Mouse (Mus musculus): ENCODE data around the gene Acot7.
"Not testable (repeated sequence)": the region's sequence is repeated elsewhere in the genome, so short reads cannot be mapped to it uniquely, and the experiment has no call there.

The Acot7 gene

GRCm38 (mm10) chr4:152202418-152202817, 24.5 kb downstream of the Acot7 start:
- in situ Hi-C loops (cut with MseI, MboI) = no loop called here

DNA sequence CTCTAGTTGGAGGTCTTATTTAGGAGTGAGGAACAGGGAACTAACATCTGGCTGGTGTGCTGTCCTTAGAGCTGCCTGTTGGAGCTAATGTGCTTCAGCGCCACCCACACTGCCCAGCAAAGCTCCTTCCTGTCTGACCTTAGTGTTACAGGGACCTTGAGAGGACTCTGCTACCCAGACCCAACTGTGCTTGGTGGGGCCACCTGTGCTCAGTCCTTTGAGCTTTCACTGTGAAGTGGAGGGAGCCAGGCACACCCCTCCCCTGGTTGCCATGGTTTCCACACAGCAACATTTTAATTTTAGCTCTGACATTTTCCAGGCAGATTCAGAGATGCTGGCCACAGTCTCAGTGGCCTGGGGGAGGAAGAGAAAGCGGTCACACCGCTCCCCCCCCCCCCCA, 25.0 kb downstream of the Acot7 start:
- in situ Hi-C loops (cut with MseI, MboI) = no loop called here

DNA sequence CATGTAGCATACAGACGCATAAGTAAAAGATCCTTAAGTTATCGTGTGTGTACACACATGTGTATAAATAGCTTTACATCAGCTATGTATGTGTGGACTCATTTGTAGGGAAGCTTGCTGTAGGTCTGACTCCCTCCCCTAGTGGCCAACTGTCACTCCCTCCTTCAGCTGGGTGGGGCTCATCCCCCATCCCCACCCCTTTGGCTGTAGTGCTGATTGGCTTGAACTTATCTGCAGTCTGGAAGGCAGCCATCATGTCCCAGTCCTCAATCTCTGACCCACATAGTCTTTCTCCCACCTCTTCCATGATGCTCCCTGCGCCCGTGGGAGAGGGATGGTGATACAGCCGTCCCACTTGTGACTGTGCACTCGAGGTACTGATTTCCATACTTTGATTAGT, 26.7 kb downstream of the Acot7 start:
- in situ Hi-C loops (cut with MseI, MboI) = no loop called here

- in situ Hi-C loops (cut with MseI, MboI) = no loop called here
Measured at GRCm38 (mm10) chr4:152206199-152206598, 28.3 kb downstream of the Acot7 start.

DNA sequence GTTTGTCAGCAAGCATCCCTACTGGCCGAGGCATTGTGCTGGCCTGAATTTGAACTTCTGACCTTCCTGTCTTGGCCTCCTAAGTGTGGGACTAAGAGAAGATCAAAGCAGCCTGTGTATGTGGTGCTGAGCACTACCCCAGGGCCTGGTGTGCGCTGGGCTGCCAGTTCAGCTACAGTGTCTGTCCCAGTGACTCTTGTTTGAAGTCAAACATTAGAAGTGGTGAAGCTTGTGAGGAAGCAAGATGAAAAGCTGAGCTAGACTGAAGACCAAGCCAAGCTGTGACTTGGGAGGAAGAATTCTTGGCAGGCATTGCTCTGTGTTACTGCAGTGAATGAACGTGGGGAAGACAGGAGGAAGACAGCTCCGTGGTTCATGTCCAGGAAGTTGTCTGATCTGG, 31.7 kb downstream of the Acot7 start:
- in situ Hi-C loops (cut with MseI, MboI) = loop anchor here (5.0 to 10.0 kb wide), 4 partner anchors 32 to 78 kb away; partner anchors contain the start of gene Acot7 (in 1 of the 2)

- in situ Hi-C loops (cut with MseI, MboI) = loop anchor here (5.0 to 10.0 kb wide), 4 partner anchors 35 to 75 kb away; partner anchors contain the start of gene Acot7 (in 1 of the 2)
Measured at GRCm38 (mm10) chr4:152212091-152212505, 34.2 kb downstream of the Acot7 start.

- in situ Hi-C loops (cut with MseI, MboI) = loop anchor here (5.0 to 10.0 kb wide), 4 partner anchors 35 to 75 kb away; partner anchors contain the start of gene Acot7 (in 1 of the 2)
Measured at GRCm38 (mm10) chr4:152212531-152212930, 34.6 kb downstream of the Acot7 start.

GRCm38 (mm10) chr4:152212974-152213373, 35.0 kb downstream of the Acot7 start:
- in situ Hi-C loops (cut with MseI, MboI) = loop anchor here (5.0 to 10.0 kb wide), 4 partner anchors 36 to 74 kb away; partner anchors contain the start of gene Acot7 (in 1 of the 2)

GRCm38 (mm10) chr4:152213760-152214480, 36.0 kb downstream of the Acot7 start:
- in situ Hi-C loops (cut with MseI, MboI) = loop anchor here (5.0 to 10.0 kb wide), 4 partner anchors 37 to 73 kb away; partner anchors contain the start of gene Acot7 (in 1 of the 2)

GRCm38 (mm10) chr4:152214871-152215415, 37.0 kb downstream of the Acot7 start:
- in situ Hi-C loops (cut with MseI, MboI) = loop anchor here (5.0 to 10.0 kb wide), 4 partner anchors 38 to 72 kb away; partner anchors contain the start of gene Acot7 (in 1 of the 2)

DNA sequence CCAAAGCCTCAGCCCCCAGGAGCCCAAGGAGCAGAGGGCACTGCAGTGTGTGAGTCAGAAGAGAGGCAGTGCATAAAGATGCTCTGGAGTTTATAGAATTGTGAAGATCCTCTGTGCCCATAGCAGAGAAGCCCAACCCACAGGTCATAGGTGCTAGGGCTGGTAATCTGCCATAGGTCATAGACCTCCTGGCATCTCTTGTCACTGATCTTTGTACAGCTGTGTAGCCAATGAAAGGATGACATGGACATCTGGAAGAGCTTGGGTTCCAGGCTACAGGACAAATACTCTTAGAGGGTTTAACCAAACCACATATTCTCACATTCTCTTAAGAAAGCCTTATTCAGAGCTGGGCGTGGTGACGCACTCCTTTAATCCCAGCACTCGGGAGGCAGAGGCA, 41.7 kb downstream of the Acot7 start:
- in situ Hi-C loops (cut with MseI, MboI) = loop anchor here in 1 of 2 experiments (10.0 kb wide), 1 partner anchor 65 kb away; no protein-coding TSS in a partner anchor

GRCm38 (mm10) chr4:152220771-152221410, 43.0 kb downstream of the Acot7 start:
- in situ Hi-C loops (cut with MseI, MboI) = no loop called here

DNA sequence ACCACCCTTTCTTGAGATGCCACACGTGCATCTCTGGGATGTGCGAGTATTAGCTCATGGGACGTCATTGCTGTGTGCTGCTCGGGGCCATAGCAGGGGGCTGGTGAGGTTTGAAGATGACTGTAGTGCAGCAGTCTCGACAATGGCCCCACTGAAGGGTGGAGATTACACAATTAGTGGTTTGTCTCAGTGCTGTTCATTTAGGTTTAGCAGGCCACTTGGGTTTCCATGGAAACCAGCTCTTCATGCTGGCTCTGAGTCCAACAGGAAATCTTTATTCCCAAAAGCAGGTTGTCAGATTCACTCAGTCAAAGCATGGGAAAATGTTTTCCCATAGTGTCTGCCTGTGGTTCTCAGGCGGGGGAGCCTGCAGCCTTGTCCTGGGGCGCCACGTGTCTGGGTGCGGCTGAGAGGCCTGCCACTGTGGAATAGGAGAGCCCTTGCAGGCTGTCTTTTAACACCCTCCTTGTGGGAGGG, 43.5 kb downstream of the Acot7 start:
- in situ Hi-C loops (cut with MseI, MboI) = no loop called here

GRCm38 (mm10) chr4:152222111-152222510, 44.2 kb downstream of the Acot7 start:
- in situ Hi-C loops (cut with MseI, MboI) = no loop called here

DNA sequence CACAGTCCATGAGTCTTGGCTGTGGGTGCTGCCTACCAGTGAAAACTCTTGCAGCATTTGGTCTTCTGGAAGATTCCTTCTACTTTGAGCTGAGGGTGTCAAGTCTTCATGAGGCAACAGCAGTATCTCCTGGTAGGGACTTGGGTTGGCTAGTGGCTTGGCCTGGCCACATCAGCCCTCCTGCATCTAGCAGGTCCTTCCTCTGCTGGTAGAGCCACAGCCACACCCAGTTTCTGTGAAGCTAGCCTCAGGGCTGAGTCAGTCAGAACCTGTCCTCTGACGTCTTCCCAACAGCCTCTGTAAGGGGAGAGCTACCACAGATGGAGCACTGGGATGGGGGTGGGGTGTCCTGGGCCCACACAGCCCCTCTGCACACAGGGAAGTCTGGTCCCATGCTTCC, 44.6 kb downstream of the Acot7 start:
- in situ Hi-C loops (cut with MseI, MboI) = no loop called here

DNA sequence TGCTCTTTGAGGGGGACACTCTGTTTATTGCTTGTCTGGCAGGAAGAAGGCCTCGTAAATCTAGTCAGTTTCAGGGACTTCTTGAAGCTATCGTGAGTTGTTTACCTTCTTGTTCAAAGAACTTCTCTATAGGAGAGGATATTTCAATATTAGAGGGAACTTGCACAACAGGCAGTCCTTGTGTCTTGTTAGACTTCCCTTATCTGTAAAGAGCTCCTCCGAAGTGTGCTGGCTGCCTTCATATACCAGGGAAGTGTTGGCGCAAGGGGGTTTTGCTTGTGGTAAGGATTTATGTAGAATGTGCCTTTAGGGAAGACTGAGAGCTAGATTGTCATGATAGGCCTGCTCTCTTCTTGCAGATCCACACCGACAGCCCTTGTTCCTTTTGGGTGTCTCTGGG, 46.2 kb downstream of the Acot7 start:
- in situ Hi-C loops (cut with MseI, MboI) = no loop called here

DNA sequence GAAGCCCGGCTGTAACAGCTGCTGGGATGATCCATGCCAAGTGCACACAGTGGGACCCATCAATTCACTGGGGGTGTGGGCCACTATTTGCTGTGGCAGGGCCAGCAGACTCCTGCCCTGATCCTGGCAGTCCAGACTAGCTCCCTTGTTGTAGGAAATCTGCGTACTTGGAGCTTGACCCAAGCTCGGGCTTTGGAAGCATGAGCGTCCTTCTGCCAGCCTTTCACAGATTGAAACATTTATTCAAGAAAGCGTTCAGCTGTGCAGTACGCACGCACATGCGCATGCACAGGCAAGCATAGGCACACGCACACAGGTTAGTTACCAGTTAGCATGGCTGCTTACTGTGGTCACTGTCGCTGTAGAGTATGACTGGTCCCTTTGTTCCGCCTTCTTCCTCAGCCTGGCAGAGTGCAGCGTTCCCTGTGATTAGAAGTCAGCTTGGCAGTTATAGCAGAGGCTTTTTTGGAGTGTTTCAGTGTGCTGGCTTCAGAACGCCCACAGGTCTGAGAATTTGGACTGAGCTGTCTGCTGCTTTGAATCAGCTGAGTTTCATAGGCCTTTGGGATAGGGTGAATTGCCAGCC, 49.1 kb downstream of the Acot7 start:
- in situ Hi-C loops (cut with MseI, MboI) = no loop called here

- in situ Hi-C loops (cut with MseI, MboI) = no loop called here
Measured at GRCm38 (mm10) chr4:152227749-152228527, 50.0 kb downstream of the Acot7 start.

- in situ Hi-C loops (cut with MseI, MboI) = not testable (repeated sequence)
Measured at GRCm38 (mm10) chr4:152230331-152230730, 52.4 kb downstream of the Acot7 start.

DNA sequence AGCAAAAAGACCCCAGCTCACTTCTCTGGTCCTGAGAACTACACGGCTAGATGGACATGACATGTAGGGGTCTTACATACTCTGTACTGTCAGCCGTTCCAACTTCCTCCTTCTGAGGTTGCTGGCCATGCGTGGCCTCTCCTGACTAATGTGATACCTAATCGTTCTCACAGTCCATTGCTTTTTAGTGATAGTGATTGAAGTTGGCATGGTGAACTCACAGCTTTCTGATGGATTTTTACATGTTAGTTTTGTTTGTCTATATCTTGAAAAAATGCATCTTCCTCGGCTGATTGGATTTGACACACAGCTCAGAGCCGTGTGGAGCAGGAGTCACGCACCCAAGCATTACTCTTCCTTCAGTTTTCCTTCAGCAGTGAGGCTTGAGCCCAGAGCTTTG, 53.4 kb downstream of the Acot7 start:
- in situ Hi-C loops (cut with MseI, MboI) = no loop called here

- in situ Hi-C loops (cut with MseI, MboI) = no loop called here
Measured at GRCm38 (mm10) chr4:152232411-152232903, 54.5 kb downstream of the Acot7 start.

Data from mouse trophoblast stem cell (cell line).